Mouse (Mus musculus) olfactory bulb, adult 2 months (tissue): ENCODE measurements around the gene Catsper1.

ENCODE experiments used
- CTCF ChIP-seq: fragments of 200-500 bp; IDR thresholded peaks from 2 replicates; pipeline ENCODE4 v1.5.1; 2012; ENCODE audit warnings: low read depth, mild to moderate bottlenecking, low read length, moderate library complexity; ENCODE audit not compliant: insufficient read depth
- POLR2A ChIP-seq: fragments of 200-500 bp; IDR thresholded peaks from 2 replicates; pipeline ENCODE4 v1.6.1; 2012; ENCODE audit warnings: mild to moderate bottlenecking, low read depth, low read length, moderate library complexity; ENCODE audit not compliant: insufficient read depth

DNA sequence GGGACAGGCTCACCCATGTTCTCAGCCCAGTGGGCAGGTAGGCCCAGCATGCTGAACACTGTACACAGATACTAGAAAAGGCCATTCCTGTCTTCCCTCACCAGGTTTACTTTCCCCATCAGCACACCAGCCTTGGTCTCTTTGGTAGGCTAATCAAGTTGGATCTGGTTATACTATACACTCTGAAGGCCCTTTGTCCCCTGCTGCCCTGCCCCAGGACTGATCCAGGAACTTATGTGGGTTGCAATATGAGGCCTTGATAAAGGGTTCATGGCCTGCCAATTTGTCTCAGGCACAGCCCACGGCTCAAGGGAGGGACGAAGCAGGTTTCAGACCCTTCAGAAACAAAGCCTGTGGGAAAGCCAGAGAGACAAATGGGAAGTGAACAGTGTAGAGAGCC, 18.1 kb downstream of the Catsper1 start:
- no peak for TF ChIP-seq CTCF
- TF ChIP-seq POLR2A, result no peak
